Mouse (Mus musculus) bone marrow, adult 2 months (tissue): ENCODE data around the gene Syt1. TPM values are rescaled to one million over a fixed set of nuclear protein-coding genes. Genes with fewer than 3 reads are reported as not detected.

Experiments used
- H3K27ac ChIP-seq: fragments of 200-500 bp; 2 replicates; pipeline ENCODE4 v1.5.1; 2012; ENCODE audit warnings: low read depth, mild to moderate bottlenecking, control low read depth, inconsistent platforms, low read length; ENCODE audit not compliant: control insufficient read depth, poor library complexity, insufficient read depth
- H3K4me1 ChIP-seq: fragments of 200-500 bp; 2 replicates; pipeline ENCODE4 v1.6.1; 2011; ENCODE audit warnings: low read length; ENCODE audit not compliant: control insufficient read depth, insufficient read depth
- H3K4me3 ChIP-seq: fragments of 200-500 bp; replicated peaks from 2 replicates; pipeline ENCODE3; 2011; ENCODE audit warnings: mild to moderate bottlenecking, low read depth, low read length, control low read depth; ENCODE audit not compliant: control insufficient read depth
- CTCF ChIP-seq: fragments of 200-500 bp; IDR thresholded peaks from 2 replicates; pipeline ENCODE4 v1.5.1; 2011; ENCODE audit warnings: low read length, control low read depth; ENCODE audit not compliant: control insufficient read depth, insufficient read depth
- POLR2A ChIP-seq: fragments of 200-500 bp; IDR thresholded peaks from 2 replicates; pipeline ENCODE4 v1.6.1; 2011; ENCODE audit warnings: low read depth, mild to moderate bottlenecking, control low read depth, low read length, borderline replicate concordance; ENCODE audit not compliant: control insufficient read depth
- WGBS: fragments of 180-500 bp; shearing (Covaris S2); methylation state at CpG from one replicate; pipeline ENCODE4 v1.1.7; 2018; 5-methylcytosine and 5-hydroxymethylcytosine counted together
- polyA plus RNA-seq: library from polyadenylated mRNA; stranded (reverse); fragments of >200 nt; gene quantifications from 2 replicates; pipeline ENCODE4 v1.2.4, GENCODE M21; 2011; ENCODE audit warnings: low replicate concordance; ENCODE audit not compliant: missing spikeins, insufficient read depth, insufficient read length

Syt1 gene
- polyA plus RNA-seq, 1 experiment, result 0.42 TPM

DNA sequence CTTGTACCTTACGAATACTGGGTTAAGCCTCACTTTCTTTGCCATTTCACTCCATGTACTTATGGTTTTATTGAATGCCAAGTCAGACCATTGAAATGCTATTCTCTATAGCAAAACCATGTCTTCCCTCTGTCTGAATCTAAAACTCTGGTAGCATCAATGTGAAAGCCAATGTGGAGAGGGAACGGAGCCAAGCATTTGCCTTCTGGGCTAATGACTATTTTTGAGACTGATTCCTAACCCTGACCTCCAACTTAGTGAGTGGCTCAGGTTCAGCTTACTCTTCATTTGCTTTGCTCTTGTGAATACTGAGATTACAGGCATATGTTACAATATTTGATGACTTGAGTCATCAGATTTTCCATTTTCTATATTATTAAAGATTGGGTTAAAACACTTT lies 23.5 kb downstream of the Syt1 start:
- no peak overlapping the region for H3K4me3 ChIP-seq
- 90% methylated on average over 2 of the region's 2 CpGs for WGBS
- no peaks in the 10 kb centered on the region for H3K4me1 ChIP-seq
- TF ChIP-seq POLR2A (no peak), CTCF (no peak)
- no peak overlapping the region for H3K27ac ChIP-seq

DNA sequence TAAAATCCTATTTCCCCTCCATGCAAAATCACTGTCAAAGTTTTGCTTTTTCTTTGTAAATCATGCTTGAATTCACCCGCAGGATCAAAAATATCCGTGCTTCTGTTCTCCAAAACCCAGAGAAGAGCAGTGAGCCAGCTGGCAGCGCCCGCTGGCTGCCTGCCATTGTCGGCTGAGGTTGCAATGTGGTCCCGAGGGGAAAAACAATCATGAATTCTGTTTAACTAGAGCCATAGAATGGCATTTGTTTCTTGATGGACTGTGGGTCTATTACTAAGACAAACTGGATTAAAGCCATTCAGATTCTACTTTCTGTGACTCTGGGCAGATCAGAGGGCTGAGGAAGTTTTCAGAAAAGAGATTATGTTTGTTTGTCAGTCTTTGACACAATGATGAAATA lies 31.1 kb downstream of the Syt1 start:
- no peak overlapping the region for H3K27ac ChIP-seq
- 76% methylated on average over 6 of the region's 6 CpGs for WGBS
- no peak overlapping the region for H3K4me3 ChIP-seq
- no peaks in the 10 kb centered on the region for H3K4me1 ChIP-seq
- no peak for TF ChIP-seq POLR2A
- no peak for TF ChIP-seq CTCF

- WGBS, result 87% methylated on average over 5 of the region's 5 CpGs
- Histone ChIP-seq H3K27ac (no peak overlapping the region), H3K4me3 (no peak overlapping the region), H3K4me1 (no peaks in the 10 kb centered on the region)
- TF ChIP-seq CTCF (no peak), POLR2A (no peak)
Observed at GRCm38 (mm10) chr10:108954952-108955351, 55.8 kb downstream of the Syt1 start.

- Histone ChIP-seq H3K27ac (no peak overlapping the region), H3K4me1 (no peaks in the 10 kb centered on the region), H3K4me3 (no peak overlapping the region)
- 79% methylated on average over 8 of the region's 8 CpGs for WGBS
- TF ChIP-seq CTCF (no peak), POLR2A (no peak)
Observed at GRCm38 (mm10) chr10:108952182-108952581, 58.6 kb downstream of the Syt1 start.

DNA sequence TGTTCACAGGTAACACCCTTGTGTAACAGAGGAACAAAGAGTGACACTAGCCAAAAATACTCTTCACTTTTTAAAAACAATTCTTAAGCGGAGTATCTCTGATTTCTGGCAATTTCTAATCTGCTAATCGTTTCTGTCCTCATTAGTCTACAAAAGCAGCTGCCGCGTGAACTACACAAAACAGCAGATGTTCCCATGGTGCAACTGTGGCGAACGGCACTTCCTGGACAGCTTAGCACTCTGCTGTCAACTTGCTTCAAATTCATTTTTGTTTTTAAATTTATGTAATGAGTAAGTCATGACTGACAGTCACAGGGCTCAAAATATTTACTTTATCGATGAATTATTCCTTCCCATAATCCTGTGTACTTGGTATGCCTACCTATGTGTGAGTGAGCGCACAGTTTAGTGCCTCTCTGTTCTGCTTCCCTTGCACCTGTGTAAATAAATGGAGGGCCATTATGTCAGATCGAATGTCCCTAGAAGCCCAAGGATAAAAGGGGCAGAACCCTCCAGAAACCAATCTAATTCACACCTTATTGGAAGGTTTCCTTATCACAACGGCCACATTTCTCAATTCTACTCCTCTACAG lies 73.8 kb downstream of the Syt1 start:
- Histone ChIP-seq H3K4me1 (no peaks in the 10 kb centered on the region), H3K27ac (no peak overlapping the region), H3K4me3 (no peak overlapping the region)
- TF ChIP-seq CTCF (no peak), POLR2A (no peak)
- WGBS, result 78% methylated on average over 10 of the region's 10 CpGs

- TF ChIP-seq POLR2A (no peak), CTCF (no peak)
- Histone ChIP-seq H3K27ac (no peak overlapping the region), H3K4me1 (no peaks in the 10 kb centered on the region), H3K4me3 (no peak overlapping the region)
- 80% methylated on average over 3 of the region's 3 CpGs for WGBS
Observed at GRCm38 (mm10) chr10:108930299-108930698, 80.5 kb downstream of the Syt1 start.

DNA sequence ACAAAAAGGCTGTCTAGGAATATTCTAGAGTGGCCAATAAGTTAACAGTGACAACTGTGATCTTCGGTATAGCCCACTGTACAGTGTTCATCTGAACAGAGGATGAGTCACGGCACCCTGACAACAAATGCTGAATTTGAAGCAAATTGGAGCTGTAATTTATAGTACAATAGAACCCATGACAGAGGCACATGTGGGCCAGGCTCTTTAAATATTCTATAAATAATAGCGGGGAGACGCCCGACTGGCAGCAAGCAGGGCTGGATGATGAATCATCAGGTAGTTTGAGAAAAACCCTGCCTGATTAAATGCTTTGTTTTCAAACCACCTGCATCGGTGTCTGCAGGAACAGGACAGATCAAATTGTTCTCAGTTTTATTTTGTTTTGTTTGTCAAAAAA lies 81.1 kb downstream of the Syt1 start:
- 84% methylated on average over 6 of the region's 6 CpGs for WGBS
- no peak overlapping the region for H3K27ac ChIP-seq
- no peak overlapping the region for H3K4me3 ChIP-seq
- TF ChIP-seq CTCF, result no peak
- no peaks in the 10 kb centered on the region for H3K4me1 ChIP-seq

DNA sequence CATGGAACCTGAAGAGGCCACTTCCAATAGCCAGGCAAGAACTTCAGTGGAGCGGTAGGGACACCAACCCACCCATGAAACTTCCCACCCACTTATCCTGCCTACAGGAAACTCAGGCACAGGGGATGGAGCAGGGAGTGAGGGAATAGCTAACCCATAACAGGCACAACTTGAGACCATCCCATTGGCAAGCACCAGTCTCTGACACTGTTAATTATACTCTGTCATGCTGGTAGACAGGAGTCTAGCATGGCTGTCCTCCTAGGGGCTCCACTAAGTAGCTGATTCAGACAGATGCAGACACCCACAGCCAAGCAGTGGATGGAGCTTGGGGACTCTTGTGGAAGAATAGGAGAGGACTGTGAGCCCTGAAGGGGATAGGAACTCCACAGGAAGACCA lies 105.5 kb downstream of the Syt1 start:
- no peak overlapping the region for H3K27ac ChIP-seq
- WGBS, result 88% methylated on average over 1 of the region's 1 CpGs
- no peak overlapping the region for H3K4me3 ChIP-seq
- H3K4me1 ChIP-seq, result no peaks in the 10 kb centered on the region
- TF ChIP-seq CTCF (no peak), POLR2A (no peak)

DNA sequence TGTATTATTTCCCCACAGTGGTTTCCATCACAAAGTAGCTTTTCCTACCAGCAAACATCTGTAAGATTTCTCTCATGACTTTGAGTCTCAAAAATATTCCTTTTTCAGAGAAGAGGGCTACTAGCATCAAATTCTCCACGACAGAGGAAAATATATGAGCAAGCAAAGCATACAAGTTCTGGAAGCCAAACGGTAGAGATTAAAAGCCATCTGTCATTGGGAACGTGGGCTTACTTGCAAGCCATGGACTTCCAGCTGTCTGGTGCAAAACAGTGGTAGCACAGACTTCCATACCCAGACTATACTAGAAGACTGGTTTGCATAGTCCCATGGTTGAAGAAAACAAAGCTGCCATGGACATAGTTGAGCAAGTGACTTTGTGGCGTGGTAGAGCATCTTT lies 106.4 kb downstream of the Syt1 start:
- no peak overlapping the region for H3K27ac ChIP-seq
- no peaks in the 10 kb centered on the region for H3K4me1 ChIP-seq
- 73% methylated on average over 4 of the region's 4 CpGs for WGBS
- TF ChIP-seq CTCF, result no peak
- TF ChIP-seq POLR2A, result no peak
- H3K4me3 ChIP-seq, result no peak overlapping the region
